Mouse (Mus musculus) neutrophil, adult 83 days (primary cell): ENCODE measurements around the gene Pak4. TPM values are rescaled to one million over a fixed set of nuclear protein-coding genes. Genes with fewer than 3 reads are reported as not detected.

Experiments
- total RNA-seq, 2 experiments: library from RNA; stranded (reverse); gene quantifications; one replicate each; pipeline ENCODE4 v1.2.4; 2023

Gene Pak4
- 10 to 100 TPM; 12.1 to 12.6 TPM for total RNA-seq

DNA sequence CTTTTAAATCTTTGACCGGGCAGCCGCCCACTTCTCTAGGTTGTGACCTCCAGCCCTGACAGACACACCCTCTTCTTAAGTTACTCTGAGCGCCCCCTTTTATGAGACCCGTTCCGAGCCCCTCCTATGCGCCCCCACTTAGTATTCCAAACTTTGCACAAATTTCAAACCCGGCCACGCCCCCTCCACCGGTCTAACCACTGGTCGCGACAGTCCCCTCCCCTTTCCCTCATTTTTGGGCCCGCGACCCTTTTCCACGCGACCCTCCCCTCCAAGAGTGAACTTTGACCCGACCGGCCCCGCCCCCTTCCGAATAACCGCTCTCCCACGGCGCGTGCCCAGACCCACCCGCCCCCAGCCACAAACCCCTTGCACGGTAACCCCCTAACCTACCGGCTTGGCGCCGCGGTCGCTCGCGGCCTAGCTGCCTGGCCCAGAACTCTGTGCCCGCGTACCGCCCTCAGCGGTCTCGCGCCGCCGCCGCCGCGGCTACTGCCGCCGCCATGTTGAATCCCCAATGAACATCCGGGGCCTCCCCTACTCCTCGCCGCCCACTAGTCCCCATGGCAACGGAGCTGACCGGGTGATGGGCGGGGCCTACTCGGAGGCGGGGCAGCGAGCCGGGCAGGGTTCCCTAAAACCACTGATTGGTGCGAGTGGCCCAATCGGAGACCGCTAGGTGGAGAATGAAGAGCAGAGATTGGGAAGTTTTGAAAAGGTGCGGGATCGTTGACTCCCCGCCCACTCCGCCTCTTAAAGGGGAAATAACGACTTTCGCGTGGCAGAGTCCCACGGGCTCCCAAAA, at the start of gene Pak4, which contains the start of gene Samd4b:
Gene Pak4, minus strand, starts transcription at position 544 of the 805 bp plus-strand sequence.
Gene Samd4b, minus strand, starts transcription at position 503 of the 805 bp plus-strand sequence.

DNA sequence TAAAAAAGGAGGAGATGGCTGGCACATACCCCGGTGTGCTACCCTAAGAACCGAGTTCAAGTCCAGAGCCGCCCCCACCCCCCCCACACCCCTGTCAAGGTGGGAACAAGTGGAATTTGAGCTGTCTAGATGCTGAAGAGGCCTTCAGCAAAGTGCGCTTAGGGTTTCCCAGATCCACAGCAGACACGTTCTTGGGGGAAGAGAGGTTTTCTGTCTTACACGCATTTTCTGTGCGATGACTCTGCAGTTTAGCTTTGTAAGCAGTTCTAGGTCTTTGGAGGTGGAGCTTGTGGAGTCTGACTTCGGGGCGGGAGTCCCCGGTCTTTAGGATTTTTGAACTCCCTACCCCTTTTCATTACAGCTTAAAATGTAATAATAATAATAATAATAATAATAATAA, 33.1 kb upstream of the Pak4 start, which contains the start of gene Acp7:
Gene Acp7, minus strand, starts transcription at position 260 of the 400 bp plus-strand sequence.

GRCm38 (mm10) chr7:28547154-28547553, 50.8 kb downstream of the Pak4 start, which contains the start of gene Nccrp1:
Gene Nccrp1, minus strand, starts transcription at chr7:28547254.

GRCm38 (mm10) chr7:28540526-28540925, 57.5 kb downstream of the Pak4 start, which contains the start of gene Sycn:
Gene Sycn, plus strand, starts transcription at chr7:28540885.

GRCm38 (mm10) chr7:28522536-28522935, 75.4 kb downstream of the Pak4 start, which contains the start of gene Ifnl3:
Gene Ifnl3, plus strand, starts transcription at chr7:28522836.

DNA sequence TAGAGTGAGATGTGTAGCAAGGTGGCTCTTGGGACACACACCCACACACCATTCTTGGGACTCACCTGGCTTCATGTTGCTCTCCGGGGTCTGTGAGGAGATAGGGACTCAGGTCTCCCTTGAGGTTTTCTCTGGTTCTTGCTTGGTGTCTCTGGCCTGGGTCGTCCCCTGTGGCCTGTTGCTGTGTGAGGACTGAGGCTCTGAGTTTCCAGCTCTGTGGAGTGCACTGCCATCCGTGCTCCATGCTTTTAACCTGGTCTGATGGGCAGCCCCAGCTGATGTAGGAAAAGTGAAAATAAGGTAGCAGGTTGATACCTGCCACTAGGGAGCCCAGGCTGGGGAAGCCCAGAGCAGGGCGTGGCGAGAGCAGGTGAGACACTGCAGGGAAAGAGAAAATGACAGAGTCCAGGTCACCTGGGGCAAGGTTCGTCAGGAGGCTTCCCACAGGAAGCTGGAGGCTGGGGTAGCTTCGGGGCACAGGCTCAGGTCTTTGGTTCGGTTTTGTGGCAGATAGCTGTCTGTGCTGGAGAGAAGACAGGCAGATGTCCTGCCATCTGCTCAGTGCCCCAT, 87.5 kb downstream of the Pak4 start, which contains the start of gene Ifnl2:
Gene Ifnl2, minus strand, starts transcription at position 51 of the 570 bp plus-strand sequence.

Other genes starting within 250 kb of the Pak4 start
- gene Rps16, start 247.5 kb downstream of the Pak4 start, total RNA-seq = 1,000 to 10,000 TPM; 1,040 to 1,142 TPM
- 10 to 100 TPM; 25.8 to 27.0 TPM for gene Plekhg2, start 225.6 kb downstream of the Pak4 start, total RNA-seq
- 1,000 to 10,000 TPM; 2,020 to 2,166 TPM for gene Zfp36, start 217.9 kb downstream of the Pak4 start, total RNA-seq
- 10 to 100 TPM in 1 of 2 experiments, 1 to 10 TPM in 1; 7.4 to 10.8 TPM for gene Med29, start 205.5 kb downstream of the Pak4 start, total RNA-seq
- 10 to 100 TPM; 59.0 to 65.3 TPM for gene Paf1, start 205.2 kb downstream of the Pak4 start, total RNA-seq
- gene Gmfg, start 160.7 kb downstream of the Pak4 start, total RNA-seq = 100 to 1,000 TPM; 506 TPM
- 1 to 10 TPM; 4.0 TPM for gene Lrfn1, start 146.2 kb downstream of the Pak4 start, total RNA-seq
- not detected for gene Ifnl2, start 87.7 kb downstream of the Pak4 start, total RNA-seq
- not detected for gene Ifnl3, start 75.3 kb downstream of the Pak4 start, total RNA-seq
- gene Sycn, start 57.3 kb downstream of the Pak4 start, total RNA-seq = not detected
- gene Nccrp1, start 50.9 kb downstream of the Pak4 start, total RNA-seq = under 1 TPM; 0.22 to 0.44 TPM
- gene Samd4b, start within 50 bp of the Pak4 start, total RNA-seq = 10 to 100 TPM; 36.5 to 42.9 TPM
- not detected for gene Acp7, start 33.1 kb upstream of the Pak4 start, total RNA-seq
- gene Fbxo27, start 94.7 kb upstream of the Pak4 start, total RNA-seq = under 1 TPM; 0.18 to 0.33 TPM
- 1 to 10 TPM; 2.8 to 3.5 TPM for gene Fbxo17, start 118.6 kb upstream of the Pak4 start, total RNA-seq
- 10 to 100 TPM; 18.5 to 22.3 TPM for gene Mrps12, start 143.6 kb upstream of the Pak4 start, total RNA-seq
- gene Sars2, start 143.8 kb upstream of the Pak4 start, total RNA-seq = 1 to 10 TPM; 8.6 to 8.7 TPM
- not detected for gene Ccer2, start 158.0 kb upstream of the Pak4 start, total RNA-seq
- 10 to 100 TPM; 59.4 to 63.6 TPM for gene Sirt2, start 168.6 kb upstream of the Pak4 start, total RNA-seq
- gene Nfkbib, start 169.3 kb upstream of the Pak4 start, total RNA-seq = 10 to 100 TPM; 34.4 to 38.3 TPM
- 100 to 1,000 TPM in 1 of 2 experiments, 10 to 100 TPM in 1; 99.8 to 101 TPM for gene Rinl, start 190.8 kb upstream of the Pak4 start, total RNA-seq
- 100 to 1,000 TPM; 377 to 403 TPM for gene Hnrnpl, start 210.4 kb upstream of the Pak4 start, total RNA-seq
- 100 to 1,000 TPM; 105 to 107 TPM for gene Ech1, start 227.0 kb upstream of the Pak4 start, total RNA-seq
- gene Lgals4, start 235.7 kb upstream of the Pak4 start, total RNA-seq = 10 to 100 TPM; 16.8 to 17.5 TPM